Mouse (Mus musculus) MEL (cell line): ENCODE measurements around the gene Bfsp2. TPM values are rescaled to one million over a fixed set of nuclear protein-coding genes. Genes with fewer than 3 reads are reported as not detected.

ENCODE experiments used
- DNase-seq: peaks from one replicate; pipeline ENCODE4 v3.0.0; 2011; ENCODE audit warnings: low read depth, low spot score
- H3K27ac ChIP-seq: 2 replicates; pipeline ENCODE4 v1.5.1; 2012; ENCODE audit warnings: low read depth, mild to moderate bottlenecking, control low read depth, low read length, moderate library complexity; ENCODE audit not compliant: control insufficient read depth
- H3K27me3 ChIP-seq, 2 experiments: fragments of 150-350 bp in 1 of 2; sonication (generic) in 1 of 2; 2 replicates each; pipeline ENCODE4 v1.6.1; 2012; ENCODE audit warnings: low read length in 2 of 2, mild to moderate bottlenecking in 2 of 2, improper control_type of control experiment in 1 of 2, moderate library complexity in 1 of 2; ENCODE audit not compliant: insufficient read depth in 2 of 2, control insufficient read depth in 1 of 2
- H3K36me3 ChIP-seq, 2 experiments: 2 replicates each; pipeline ENCODE4 v1.6.1; 2012 to 2014; ENCODE audit warnings: low read length in 2 of 2, improper control_type of control experiment in 1 of 2, inconsistent platforms in 1 of 2, mild to moderate bottlenecking in 1 of 2; ENCODE audit not compliant: insufficient read depth in 2 of 2, control insufficient read depth in 1 of 2
- H3K4me1 ChIP-seq, 2 experiments: fragments of 150-350 bp in 1 of 2; sonication (generic) in 1 of 2; 2 replicates each; pipeline ENCODE4 v1.6.1; 2012; ENCODE audit warnings: low read length in 2 of 2, improper control_type of control experiment in 1 of 2, mild to moderate bottlenecking in 1 of 2; ENCODE audit not compliant: insufficient read depth in 2 of 2, control insufficient read depth in 1 of 2
- H3K4me3 ChIP-seq, 2 experiments: fragments of 150-350 bp in 1 of 2; sonication (generic) in 1 of 2; 2 replicates each; pipeline ENCODE4 v1.5.1; 2012; ENCODE audit warnings: low read depth in 2 of 2, low read length in 2 of 2, mild to moderate bottlenecking in 2 of 2, moderate library complexity in 2 of 2, control low read depth in 1 of 2, improper control_type of control experiment in 1 of 2; ENCODE audit not compliant: control insufficient read depth in 1 of 2, insufficient read depth in 1 of 2
- H3K79me2 ChIP-seq: 2 replicates; pipeline ENCODE4 v1.6.1; 2012; ENCODE audit warnings: mild to moderate bottlenecking, low read length, moderate library complexity; ENCODE audit not compliant: control insufficient read depth, poor library complexity, insufficient read depth
- H3K9ac ChIP-seq: 2 replicates; pipeline ENCODE4 v1.6.1; 2012; ENCODE audit warnings: low read depth, mild to moderate bottlenecking, control low read depth, low read length, moderate library complexity; ENCODE audit not compliant: control insufficient read depth, poor library complexity, severe bottlenecking
- H3K9me3 ChIP-seq: fragments of 150-350 bp; sonication (generic); replicated peaks from 2 replicates; pipeline ENCODE4 v1.6.1; 2012; ENCODE audit warnings: mild to moderate bottlenecking, low read length, improper control_type of control experiment, moderate library complexity; ENCODE audit not compliant: insufficient read depth
- E2F4 ChIP-seq: IDR thresholded peaks from 2 replicates; pipeline ENCODE4 v1.6.1; 2011; ENCODE audit warnings: low read depth, low read length, improper control_type of control experiment, borderline replicate concordance
- HCFC1 ChIP-seq: IDR thresholded peaks from 2 replicates; pipeline ENCODE4 v1.6.1; 2012; ENCODE audit warnings: low read depth, mild to moderate bottlenecking, inconsistent platforms, low read length, improper control_type of control experiment, moderate library complexity
- MAFK ChIP-seq: IDR thresholded peaks from 2 replicates; pipeline ENCODE4 v1.6.1; 2011; ENCODE audit warnings: low read depth, mild to moderate bottlenecking, low read length, improper control_type of control experiment, borderline replicate concordance
- MAZ ChIP-seq: IDR thresholded peaks from 2 replicates; pipeline ENCODE4 v1.6.1; 2012; ENCODE audit warnings: low read depth, mild to moderate bottlenecking, inconsistent platforms, low read length, improper control_type of control experiment
- POLR2A ChIP-seq, 2 experiments: IDR thresholded peaks; 2 replicates each; pipeline ENCODE4 v1.6.1; 2011 to 2012; ENCODE audit warnings: low read length in 2 of 2, mild to moderate bottlenecking in 2 of 2, control low read depth in 1 of 2, improper control_type of control experiment in 1 of 2, low read depth in 1 of 2, moderate library complexity in 1 of 2; ENCODE audit not compliant: control insufficient read depth in 1 of 2, insufficient read depth in 1 of 2, poor library complexity in 1 of 2
- POLR2AphosphoS2 ChIP-seq: IDR thresholded peaks from 2 replicates; pipeline ENCODE4 v1.6.1; 2011; ENCODE audit warnings: low read length, improper control_type of control experiment
- RAD21 ChIP-seq: IDR thresholded peaks from 2 replicates; pipeline ENCODE4 v1.6.1; 2011; ENCODE audit warnings: mild to moderate bottlenecking, low read depth, low read length, improper control_type of control experiment
- SIN3A ChIP-seq: IDR thresholded peaks from 2 replicates; pipeline ENCODE4 v1.6.1; 2012; ENCODE audit warnings: low read length, improper control_type of control experiment, inconsistent platforms
- TAL1 ChIP-seq: IDR thresholded peaks from 2 replicates; pipeline ENCODE4 v1.6.1; 2012; ENCODE audit warnings: mild to moderate bottlenecking, inconsistent platforms, low read length, moderate library complexity, mixed read lengths
- UBTF ChIP-seq: IDR thresholded peaks from 2 replicates; pipeline ENCODE4 v1.6.1; 2012; ENCODE audit warnings: low read depth, mild to moderate bottlenecking, inconsistent platforms, low read length, improper control_type of control experiment, moderate library complexity, borderline replicate concordance; ENCODE audit not compliant: insufficient read depth
- USF2 ChIP-seq, 2 experiments: IDR thresholded peaks; 2 replicates each; pipeline ENCODE4 v1.6.1; 2011 to 2012; ENCODE audit warnings: improper control_type of control experiment in 2 of 2, low read length in 2 of 2, borderline replicate concordance in 1 of 2, inconsistent platforms in 1 of 2, low read depth in 1 of 2, mild to moderate bottlenecking in 1 of 2; ENCODE audit not compliant: insufficient read depth in 1 of 2
- ZC3H11A ChIP-seq: IDR thresholded peaks from 2 replicates; pipeline ENCODE4 v1.6.1; 2012; ENCODE audit warnings: low read depth, mild to moderate bottlenecking, inconsistent platforms, low read length, improper control_type of control experiment
- ZMIZ1 ChIP-seq: IDR thresholded peaks from 2 replicates; pipeline ENCODE4 v1.6.1; 2012; ENCODE audit warnings: low read depth, mild to moderate bottlenecking, inconsistent platforms, low read length, improper control_type of control experiment, moderate library complexity
- ZNF384 ChIP-seq: IDR thresholded peaks from 2 replicates; pipeline ENCODE4 v1.6.1; 2012; ENCODE audit warnings: low read depth, mild to moderate bottlenecking, inconsistent platforms, low read length, improper control_type of control experiment
- polyA plus RNA-seq, 2 experiments: library from polyadenylated mRNA; stranded (reverse) in 1 of 2; unstranded in 1 of 2; fragments of >175 nt in 1 of 2; fragments of >200 nt in 1 of 2; gene quantifications; 2 replicates each; pipeline versions ENCODE4 v1.2.1 to v1.2.4; 2012; ENCODE audit warnings: low replicate concordance in 2 of 2, low read depth in 1 of 2; ENCODE audit not compliant: insufficient read length in 2 of 2, insufficient read depth in 1 of 2, missing spikeins in 1 of 2
- total RNA-seq: library from RNA; depleted of rRNA; stranded (reverse); fragments of 300-350 nt; gene quantifications from 2 replicates; pipeline ENCODE4 v1.2.3, GENCODE M21; 2012; rRNA removed

The Bfsp2 gene
- total RNA-seq (0.10 and 0.27 TPM in 2 replicates), polyA plus RNA-seq (1 to 10 TPM in 1 of 2 experiments, not detected in 1; 2.4 TPM)

DNA sequence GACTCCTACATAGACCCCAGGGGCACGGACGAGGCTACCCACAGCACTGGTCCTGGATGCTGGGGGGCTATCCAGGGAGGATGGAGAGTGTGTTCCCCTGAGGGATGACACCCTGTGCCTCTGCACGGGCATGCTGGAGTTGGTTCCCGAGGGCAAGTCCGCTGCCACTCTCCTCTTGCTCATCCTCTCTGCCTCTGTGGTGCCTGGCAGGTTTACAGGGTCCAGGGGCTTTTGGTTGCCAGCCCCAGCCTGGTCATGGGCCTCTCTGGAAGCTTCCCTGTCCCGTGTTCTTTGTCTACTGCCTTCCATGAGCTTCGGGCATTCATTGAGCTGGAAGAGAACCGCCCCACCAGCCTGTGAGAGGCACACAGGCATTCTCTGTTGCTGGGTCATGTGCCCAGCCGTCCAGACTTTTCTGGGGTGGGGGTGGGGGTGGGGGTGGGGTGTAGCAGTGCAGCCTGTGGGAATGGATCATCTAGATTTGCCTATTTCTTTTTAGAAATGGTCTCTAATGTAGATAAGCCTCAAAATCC, at the start of gene Bfsp2:
TSS of gene Bfsp2 (minus strand) at position 377 of the 533 bp plus-strand sequence.
- H3K9me3 ChIP-seq: no peaks in the 10 kb centered on the region
- no peak within 1 kb of the TSS for H3K9ac ChIP-seq
- TF ChIP-seq TAL1 (no peak), HCFC1 (no peak), MAZ (no peak), SIN3A (no peak)
- H3K27me3 ChIP-seq: no peaks in the 10 kb centered on the region
- H3K4me3 ChIP-seq: no peak within 1 kb of the TSS
- no peaks in the 10 kb centered on the region for H3K79me2 ChIP-seq
- DNase-seq: no peak
- H3K27ac ChIP-seq: no peak within 1 kb of the TSS
- H3K36me3 ChIP-seq: no peaks in the 10 kb centered on the region
- no peaks in the 10 kb centered on the region for H3K4me1 ChIP-seq

DNA sequence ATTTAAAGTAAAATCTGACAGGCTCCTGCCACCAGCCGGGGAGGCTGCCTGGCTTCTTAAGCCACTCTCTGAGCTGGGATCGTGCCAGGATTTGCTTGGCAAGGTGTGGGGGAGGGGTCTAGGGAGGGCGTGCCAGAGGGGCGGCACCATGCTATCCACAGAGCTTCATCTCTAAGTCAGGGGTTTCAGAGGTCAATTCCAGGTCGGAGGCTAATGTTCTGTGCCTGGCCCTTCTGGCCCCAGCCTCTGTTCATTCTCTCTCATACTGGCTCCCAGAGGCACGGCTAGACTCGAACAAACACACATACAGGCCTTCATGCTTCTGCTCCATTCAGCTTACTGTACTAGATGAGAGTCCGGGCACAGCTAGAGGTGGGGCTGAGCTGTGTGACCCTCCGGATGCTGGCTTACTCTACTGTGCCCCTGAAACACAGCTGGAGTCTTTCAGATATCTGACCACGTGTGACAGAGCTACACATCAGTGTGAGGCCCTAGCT, 44.9 kb upstream of the Bfsp2 start:
- DNase-seq: no peak
- H3K79me2 ChIP-seq: no peaks in the 10 kb centered on the region
- no peaks in the 10 kb centered on the region for H3K27me3 ChIP-seq
- H3K9ac ChIP-seq: no peak overlapping the region
- no peaks in the 10 kb centered on the region for H3K36me3 ChIP-seq
- TF ChIP-seq POLR2AphosphoS2 (no peak), POLR2A (IDR thresholded peaks at IDR 0.05; ENCODE audit: control insufficient read depth in 1 of 2, insufficient read depth in 1 of 2, low read depth in 1 of 2, low read length in 2 of 2, poor library complexity in 1 of 2) (no peak), ZC3H11A (no peak), E2F4 (no peak), ZMIZ1 (no peak), SIN3A (no peak), MAFK (no peak), USF2 (IDR thresholded peaks at IDR 0.05; ENCODE audit: borderline replicate concordance in 1 of 2, insufficient read depth in 1 of 2, low read depth in 1 of 2, low read length in 2 of 2) (no peak), RAD21 (no peak), UBTF (no peak), ZNF384 (no peak), TAL1 (no peak)
- H3K9me3 ChIP-seq: no peaks in the 10 kb centered on the region
- no peaks in the 10 kb centered on the region for H3K4me1 ChIP-seq
- no peak overlapping the region for H3K27ac ChIP-seq
- no peak overlapping the region for H3K4me3 ChIP-seq
